Mouse (Mus musculus): ENCODE data around the gene Slc17a9. TPM values are rescaled to one million over a fixed set of nuclear protein-coding genes. Genes with fewer than 3 reads are reported as not detected.

Slc17a9 gene
- 1.5 and 2.1 TPM in 2 replicates for polyA plus RNA-seq (2015; fragmentation: Nextera tagmentation; extraction: Ambion mirVana)

- peak; percentile 83 for ATAC-seq (ENCODE audit: low read depth)
- peaks cover 21% of the 10 kb centered on the region for H3K36me3 ChIP-seq (ENCODE audit: control insufficient read depth, insufficient read depth, low read length)
- H3K4me3 ChIP-seq (ENCODE audit: low read length), result peak within 1 kb of the TSS; percentile 24
- H3K9me3 ChIP-seq (ENCODE audit: control insufficient read depth, low read length), result no peaks in the 10 kb centered on the region
- H3K9ac ChIP-seq (ENCODE audit: low read length), result peak within 1 kb of the TSS; percentile 36; the same call in 1 of the 2 replicates
- no peak within 1 kb of the TSS for H3K27ac ChIP-seq (ENCODE audit: low read length)
- H3K4me2 ChIP-seq (ENCODE audit: low read depth, low read length), result peak within 1 kb of the TSS; percentile 52
- H3K4me1 ChIP-seq (replicated peaks; ENCODE audit: control insufficient read depth, insufficient read depth, low read length), result peaks cover 8% of the 10 kb centered on the region; the same call in 1 of the 2 replicates
- no peaks in the 10 kb centered on the region for H3K27me3 ChIP-seq (ENCODE audit: control insufficient read depth, insufficient read depth, low read depth, low read length)
- WGBS, result 3% methylated on average over 18 of the region's 18 CpGs
Observed at GRCm38 (mm10) chr2:180724585-180725413, at the start of gene Slc17a9. Slc17a9 (plus strand) TSS chr2:180725263.

GRCm38 (mm10) chr2:180676706-180677105 lies 48.4 kb upstream of the Slc17a9 start:
- no peak for ATAC-seq (ENCODE audit: low read depth)
- Histone ChIP-seq H3K4me2 (ENCODE audit: low read depth, low read length) (no peak overlapping the region), H3K9me3 (ENCODE audit: control insufficient read depth, low read length) (no peaks in the 10 kb centered on the region), H3K36me3 (ENCODE audit: control insufficient read depth, insufficient read depth, low read length) (peaks cover 23% of the 10 kb centered on the region), H3K9ac (ENCODE audit: low read length) (no peak overlapping the region), H3K4me1 (replicated peaks; ENCODE audit: control insufficient read depth, insufficient read depth, low read length) (no peaks in the 10 kb centered on the region), H3K27me3 (ENCODE audit: control insufficient read depth, insufficient read depth, low read depth, low read length) (no peaks in the 10 kb centered on the region), H3K27ac (ENCODE audit: low read length) (no peak overlapping the region), H3K4me3 (ENCODE audit: low read length) (no peak overlapping the region)
- 69% methylated on average over 2 of the region's 2 CpGs for WGBS

GRCm38 (mm10) chr2:180678609-180679140 lies 46.4 kb upstream of the Slc17a9 start:
- H3K4me2 ChIP-seq (ENCODE audit: low read depth, low read length), result no peak overlapping the region
- peaks cover 27% of the 10 kb centered on the region for H3K36me3 ChIP-seq (ENCODE audit: control insufficient read depth, insufficient read depth, low read length)
- H3K9ac ChIP-seq (ENCODE audit: low read length), result no peak overlapping the region
- no peaks in the 10 kb centered on the region for H3K27me3 ChIP-seq (ENCODE audit: control insufficient read depth, insufficient read depth, low read depth, low read length)
- no peaks in the 10 kb centered on the region for H3K4me1 ChIP-seq (replicated peaks; ENCODE audit: control insufficient read depth, insufficient read depth, low read length)
- no peak overlapping the region for H3K27ac ChIP-seq (ENCODE audit: low read length)
- ATAC-seq (ENCODE audit: low read depth), result peak; percentile 70
- WGBS, result 21% methylated on average over 4 of the region's 4 CpGs
- no peak overlapping the region for H3K4me3 ChIP-seq (ENCODE audit: low read length)
- no peaks in the 10 kb centered on the region for H3K9me3 ChIP-seq (ENCODE audit: control insufficient read depth, low read length)

- Histone ChIP-seq H3K4me1 (replicated peaks; ENCODE audit: control insufficient read depth, insufficient read depth, low read length) (no peaks in the 10 kb centered on the region), H3K36me3 (ENCODE audit: control insufficient read depth, insufficient read depth, low read length) (peaks cover 45% of the 10 kb centered on the region), H3K9me3 (ENCODE audit: control insufficient read depth, low read length) (no peaks in the 10 kb centered on the region), H3K4me2 (ENCODE audit: low read depth, low read length) (no peak overlapping the region), H3K4me3 (ENCODE audit: low read length) (no peak overlapping the region), H3K27me3 (ENCODE audit: control insufficient read depth, insufficient read depth, low read depth, low read length) (no peaks in the 10 kb centered on the region), H3K9ac (ENCODE audit: low read length) (no peak overlapping the region), H3K27ac (ENCODE audit: low read length) (no peak overlapping the region)
- WGBS, result 60% methylated on average over 2 of the region's 2 CpGs
- no peak for ATAC-seq (ENCODE audit: low read depth)
Observed at GRCm38 (mm10) chr2:180681225-180681624, 43.8 kb upstream of the Slc17a9 start.

- H3K4me2 ChIP-seq (ENCODE audit: low read depth, low read length), result no peak overlapping the region
- H3K9ac ChIP-seq (ENCODE audit: low read length), result no peak overlapping the region
- ATAC-seq (ENCODE audit: low read depth), result no peak
- no peaks in the 10 kb centered on the region for H3K9me3 ChIP-seq (ENCODE audit: control insufficient read depth, low read length)
- H3K4me3 ChIP-seq (ENCODE audit: low read length), result no peak overlapping the region
- H3K27me3 ChIP-seq (ENCODE audit: control insufficient read depth, insufficient read depth, low read depth, low read length), result no peaks in the 10 kb centered on the region
- H3K27ac ChIP-seq (ENCODE audit: low read length), result no peak overlapping the region
- 79% methylated on average over 2 of the region's 2 CpGs for WGBS
- no peaks in the 10 kb centered on the region for H3K4me1 ChIP-seq (replicated peaks; ENCODE audit: control insufficient read depth, insufficient read depth, low read length)
- peaks cover 60% of the 10 kb centered on the region for H3K36me3 ChIP-seq (ENCODE audit: control insufficient read depth, insufficient read depth, low read length)
Observed at GRCm38 (mm10) chr2:180683524-180683923, 41.5 kb upstream of the Slc17a9 start.

GRCm38 (mm10) chr2:180684031-180684430 lies 41.0 kb upstream of the Slc17a9 start:
- Histone ChIP-seq H3K9ac (ENCODE audit: low read length) (no peak overlapping the region), H3K27me3 (ENCODE audit: control insufficient read depth, insufficient read depth, low read depth, low read length) (no peaks in the 10 kb centered on the region), H3K9me3 (ENCODE audit: control insufficient read depth, low read length) (no peaks in the 10 kb centered on the region), H3K4me3 (ENCODE audit: low read length) (no peak overlapping the region), H3K4me2 (ENCODE audit: low read depth, low read length) (no peak overlapping the region), H3K36me3 (ENCODE audit: control insufficient read depth, insufficient read depth, low read length) (peaks cover 66% of the 10 kb centered on the region), H3K4me1 (replicated peaks; ENCODE audit: control insufficient read depth, insufficient read depth, low read length) (no peaks in the 10 kb centered on the region), H3K27ac (ENCODE audit: low read length) (no peak overlapping the region)
- WGBS, result 84% methylated on average over 4 of the region's 4 CpGs
- ATAC-seq (ENCODE audit: low read depth), result no peak

- peaks cover 47% of the 10 kb centered on the region for H3K36me3 ChIP-seq (ENCODE audit: control insufficient read depth, insufficient read depth, low read length)
- ATAC-seq (ENCODE audit: low read depth), result no peak
- peaks cover 9% of the 10 kb centered on the region for H3K4me1 ChIP-seq (replicated peaks; ENCODE audit: control insufficient read depth, insufficient read depth, low read length)
- WGBS, result 86% methylated on average over 5 of the region's 5 CpGs
- H3K9me3 ChIP-seq (ENCODE audit: control insufficient read depth, low read length), result no peaks in the 10 kb centered on the region
- no peaks in the 10 kb centered on the region for H3K27me3 ChIP-seq (ENCODE audit: control insufficient read depth, insufficient read depth, low read depth, low read length)
- no peak overlapping the region for H3K27ac ChIP-seq (ENCODE audit: low read length)
- no peak overlapping the region for H3K4me2 ChIP-seq (ENCODE audit: low read depth, low read length)
- no peak overlapping the region for H3K9ac ChIP-seq (ENCODE audit: low read length)
- no peak overlapping the region for H3K4me3 ChIP-seq (ENCODE audit: low read length)
Observed at GRCm38 (mm10) chr2:180689841-180690240, 35.2 kb upstream of the Slc17a9 start.

- no peak overlapping the region for H3K4me2 ChIP-seq (ENCODE audit: low read depth, low read length)
Observed at GRCm38 (mm10) chr2:180692630-180693029, 32.4 kb upstream of the Slc17a9 start.

GRCm38 (mm10) chr2:180695176-180695575 lies 29.9 kb upstream of the Slc17a9 start:
- H3K36me3 ChIP-seq (ENCODE audit: control insufficient read depth, insufficient read depth, low read length), result peaks cover 5% of the 10 kb centered on the region; the same call in 1 of the 2 replicates
- H3K27me3 ChIP-seq (ENCODE audit: control insufficient read depth, insufficient read depth, low read depth, low read length), result no peaks in the 10 kb centered on the region
- no peak for ATAC-seq (ENCODE audit: low read depth)
- H3K4me3 ChIP-seq (ENCODE audit: low read length), result no peak overlapping the region
- no peak overlapping the region for H3K9ac ChIP-seq (ENCODE audit: low read length)
- no peaks in the 10 kb centered on the region for H3K9me3 ChIP-seq (ENCODE audit: control insufficient read depth, low read length)
- no peak overlapping the region for H3K27ac ChIP-seq (ENCODE audit: low read length)
- WGBS, result 89% methylated on average over 2 of the region's 2 CpGs
- peaks cover 18% of the 10 kb centered on the region for H3K4me1 ChIP-seq (replicated peaks; ENCODE audit: control insufficient read depth, insufficient read depth, low read length)
- H3K4me2 ChIP-seq (ENCODE audit: low read depth, low read length), result no peak overlapping the region

More at GRCm38 (mm10) chr2:180692630-180693029, 32.4 kb upstream of the Slc17a9 start:
- H3K9me3 ChIP-seq (ENCODE audit: control insufficient read depth, low read length), result no peaks in the 10 kb centered on the region
- peak; percentile 59 for ATAC-seq (ENCODE audit: low read depth)
- H3K4me3 ChIP-seq (ENCODE audit: low read length), result no peak overlapping the region
- no peaks in the 10 kb centered on the region for H3K27me3 ChIP-seq (ENCODE audit: control insufficient read depth, insufficient read depth, low read depth, low read length)
- peaks cover 9% of the 10 kb centered on the region for H3K4me1 ChIP-seq (replicated peaks; ENCODE audit: control insufficient read depth, insufficient read depth, low read length)
- 0% methylated on average over 1 of the region's 1 CpGs for WGBS
- H3K9ac ChIP-seq (ENCODE audit: low read length), result no peak overlapping the region
- peak overlapping the region; percentile 14 for H3K27ac ChIP-seq (ENCODE audit: low read length)
- peaks cover 30% of the 10 kb centered on the region for H3K36me3 ChIP-seq (ENCODE audit: control insufficient read depth, insufficient read depth, low read length)

Measured in lung, embryonic 16.5 days (tissue).